Mouse (Mus musculus): ENCODE results near the gene Kiss1r.
A peak's percentile ranks its signal among the peaks of the same experiment; 100 is the strongest.

Kiss1r gene

GRCm38 (mm10) chr10:79971183-79971497 lies 54.4 kb downstream of the Kiss1r start:
- peak; percentile 44 to 61 for DNase-seq
